Mouse (Mus musculus): Measurements from ENCODE around the gene Shprh.

- TF ChIP-seq CTCF (IDR thresholded peaks at IDR 0.05; ENCODE audit: borderline replicate concordance, insufficient read depth, low read length): no peak
- no peak for TF ChIP-seq POLR2A (IDR thresholded peaks at IDR 0.05; ENCODE audit: low read depth, low read length)
These were observed 15.3 kb downstream of the Shprh start for GRCm38 (mm10) chr10:11164537-11164936.
